Mouse (Mus musculus) ovary, postnatal 14 days (tissue): Measurements from ENCODE around the gene Nckap5.

Source experiments
- DNase-seq: peaks from one replicate; pipeline ENCODE4 v3.0.0; 2022; ENCODE audit warnings: low spot score

Gene Nckap5

GRCm38 (mm10) chr1:126557791-126558294, 272.8 kb downstream of the Nckap5 start:
- no peak for DNase-seq

- no peak for DNase-seq
Measured at GRCm38 (mm10) chr1:126547979-126548378, 282.6 kb downstream of the Nckap5 start.

GRCm38 (mm10) chr1:126544471-126544870, 286.1 kb downstream of the Nckap5 start:
- no peak for DNase-seq

GRCm38 (mm10) chr1:126537223-126537757, 293.3 kb downstream of the Nckap5 start:
- no peak for DNase-seq

GRCm38 (mm10) chr1:126535527-126535926, 295.1 kb downstream of the Nckap5 start:
- no peak for DNase-seq

GRCm38 (mm10) chr1:126534046-126534445, 296.6 kb downstream of the Nckap5 start:
- DNase-seq, result no peak

GRCm38 (mm10) chr1:126528043-126528598, 302.5 kb downstream of the Nckap5 start:
- DNase-seq, result no peak

- DNase-seq, result no peak
Measured at GRCm38 (mm10) chr1:126518067-126518466, 312.5 kb downstream of the Nckap5 start.

- DNase-seq, result no peak
Measured at GRCm38 (mm10) chr1:126517427-126517826, 313.2 kb downstream of the Nckap5 start.

GRCm38 (mm10) chr1:126515054-126515756, 315.4 kb downstream of the Nckap5 start:
- no peak for DNase-seq

- no peak for DNase-seq
Measured at GRCm38 (mm10) chr1:126511835-126512445, 318.7 kb downstream of the Nckap5 start.

GRCm38 (mm10) chr1:126504717-126505116, 325.9 kb downstream of the Nckap5 start:
- no peak for DNase-seq

GRCm38 (mm10) chr1:126502741-126503140, 327.9 kb downstream of the Nckap5 start:
- no peak for DNase-seq

- DNase-seq, result no peak
Measured at GRCm38 (mm10) chr1:126496722-126497121, 333.9 kb downstream of the Nckap5 start.

- DNase-seq, result no peak
Measured at GRCm38 (mm10) chr1:126492206-126493071, 338.2 kb downstream of the Nckap5 start.

GRCm38 (mm10) chr1:126491412-126491811, 339.2 kb downstream of the Nckap5 start:
- no peak for DNase-seq

GRCm38 (mm10) chr1:126490256-126490655, 340.3 kb downstream of the Nckap5 start:
- no peak for DNase-seq

- no peak for DNase-seq
Measured at GRCm38 (mm10) chr1:126484664-126485087, 345.9 kb downstream of the Nckap5 start.

- no peak for DNase-seq
Measured at GRCm38 (mm10) chr1:126483665-126484064, 346.9 kb downstream of the Nckap5 start.

GRCm38 (mm10) chr1:126481459-126482228, 349.0 kb downstream of the Nckap5 start:
- DNase-seq, result no peak

GRCm38 (mm10) chr1:126473044-126473443, 357.6 kb downstream of the Nckap5 start:
- DNase-seq, result no peak
